22 mouse cellular contexts compared by ENCODE assay signal in genomic region chr11:52578471-52578870, GRCm38 (mm10).
DNase-seq lines count a peak whose midpoint lies in the region; ATAC-seq and TF ChIP-seq lines count a peak whose summit lies in the region.
"Had no signal": no experiment of that assay in that cellular context is flagged by ENCODE, and none has a peak within 500 bp of the region (broad histone marks: within the 10 kb centered on the region; RNA-seq: fewer than 3 reads in every experiment).

No protein-coding gene starts in this region.

- intact Hi-C loops in heart, postnatal 25 days (cut with DNase I), result no loop called here

- H3K4me2 ChIP-seq in midbrain, embryonic 14.5 days (ENCODE audit: low read length), result no peak overlapping the region
- H3K4me2 ChIP-seq in midbrain, embryonic 16.5 days (ENCODE audit: low read length), result no peak overlapping the region
- H3K4me2 ChIP-seq: embryonic facial prominence, embryonic 12.5 days; limb, embryonic 13.5 days; midbrain, embryonic 13.5 days had no signal

- ATAC-seq in midbrain, embryonic 14.5 days (ENCODE audit: low FRiP score, low TSS enrichment), result no peak
- ATAC-seq in midbrain, embryonic 16.5 days, result no peak
- ATAC-seq: forebrain, embryonic 14.5 days; inflammation-experienced regulatory T-cells, adult 6 months; midbrain, embryonic 13.5 days had no signal

- H3K36me3 ChIP-seq in midbrain, embryonic 14.5 days (ENCODE audit: control insufficient read depth, insufficient read depth, low read length), result no peaks in the 10 kb centered on the region
- no peaks in the 10 kb centered on the region for H3K36me3 ChIP-seq in midbrain, embryonic 16.5 days (ENCODE audit: control insufficient read depth, insufficient read depth, low read length)
- H3K36me3 ChIP-seq: embryonic facial prominence, embryonic 12.5 days; G1E; limb, embryonic 13.5 days; midbrain, embryonic 13.5 days had no signal

- no peaks in the 10 kb centered on the region for H3K4me1 ChIP-seq in midbrain, embryonic 14.5 days (ENCODE audit: control insufficient read depth, insufficient read depth, low read length)
- no peaks in the 10 kb centered on the region for H3K4me1 ChIP-seq in midbrain, embryonic 16.5 days (ENCODE audit: control insufficient read depth, insufficient read depth, low read length)
- H3K4me1 ChIP-seq: limb, embryonic 13.5 days; midbrain, embryonic 13.5 days had no signal

- TF ChIP-seq POLR2A in brain, embryonic 14.5 days (IDR thresholded peaks at IDR 0.05; ENCODE audit: borderline replicate concordance, extremely low read depth, insufficient read depth, insufficient read length, poor library complexity, severe bottlenecking), result no peak

- peak; percentile 10 for DNase-seq in kidney, postnatal 10 days
- no peak for DNase-seq in kidney, adult 11 months
- peak; percentile 37 for DNase-seq in midbrain, embryonic 14.5 days
- DNase-seq in ES-CJ7 (ENCODE audit: low read depth, low spot score), result peak; percentile 7
- peak; percentile 25 for DNase-seq in brain, embryonic 14.5 days (ENCODE audit: low read depth)
- DNase-seq in heart, postnatal 25 days (ENCODE audit: low spot score), result no peak
- DNase-seq: adrenal gland, postnatal 36 days; cerebellum, adult 2 months; gastrocnemius, postnatal 25 days; layer of hippocampus, postnatal 36 days; right cerebral cortex, adult 18-20 months; thymus, adult 18-20 months; thymus, postnatal 4 days had no signal

- H3K4me3 ChIP-seq in midbrain, embryonic 14.5 days (replicated peaks; ENCODE audit: low read depth, low read length), result no peak overlapping the region
- no peak overlapping the region for H3K4me3 ChIP-seq in midbrain, embryonic 16.5 days (ENCODE audit: low read depth, low read length)
- H3K4me3 ChIP-seq: embryonic facial prominence, embryonic 12.5 days; layer of hippocampus, adult 2 months; limb, embryonic 13.5 days; midbrain, embryonic 13.5 days had no signal

- no peaks in the 10 kb centered on the region for H3K9me3 ChIP-seq in midbrain, embryonic 14.5 days (ENCODE audit: control insufficient read depth, low read length)
- H3K9me3 ChIP-seq in midbrain, embryonic 16.5 days (replicated peaks; ENCODE audit: control insufficient read depth, low read length, poor library complexity, severe bottlenecking), result no peaks in the 10 kb centered on the region
- H3K9me3 ChIP-seq: embryonic facial prominence, embryonic 12.5 days; G1E; limb, embryonic 13.5 days; midbrain, embryonic 13.5 days had no signal

- WGBS in midbrain, embryonic 14.5 days, result 45% methylated on average over 9 of the region's 9 CpGs
- 40% methylated on average over 9 of the region's 9 CpGs for WGBS in midbrain, embryonic 16.5 days

- H3K9ac ChIP-seq in midbrain, embryonic 14.5 days (replicated peaks; ENCODE audit: low read length), result no peak overlapping the region
- no peak overlapping the region for H3K9ac ChIP-seq in midbrain, embryonic 16.5 days (ENCODE audit: low read depth, low read length)
- H3K9ac ChIP-seq: embryonic facial prominence, embryonic 12.5 days; limb, embryonic 13.5 days; liver, embryonic 14.5 days; midbrain, embryonic 13.5 days had no signal

- no peaks in the 10 kb centered on the region for H3K27me3 ChIP-seq in midbrain, embryonic 14.5 days (ENCODE audit: control insufficient read depth, insufficient read depth, low read length)
- no peaks in the 10 kb centered on the region for H3K27me3 ChIP-seq in midbrain, embryonic 16.5 days (ENCODE audit: control insufficient read depth, insufficient read depth, low read depth, low read length)
- H3K27me3 ChIP-seq: embryonic facial prominence, embryonic 12.5 days; limb, embryonic 13.5 days; midbrain, embryonic 13.5 days had no signal

- no peak for TF ChIP-seq CTCF in brain, embryonic 14.5 days (IDR thresholded peaks at IDR 0.05; ENCODE audit: borderline replicate concordance, extremely low read depth, insufficient read depth, insufficient read length)

- H3K27ac ChIP-seq in midbrain, embryonic 14.5 days (replicated peaks; ENCODE audit: low read depth, low read length), result no peak overlapping the region
- H3K27ac ChIP-seq in midbrain, embryonic 16.5 days (ENCODE audit: low read length), result no peak overlapping the region
- H3K27ac ChIP-seq: embryonic facial prominence, embryonic 12.5 days; layer of hippocampus, adult 2 months; limb, embryonic 13.5 days; liver, embryonic 14.5 days; midbrain, embryonic 13.5 days had no signal

Comparison
In these comparisons a context has a peak if more than half of its experiments do, and no peak if none do; other contexts are left out.
1. DNase-seq: peak in kidney, postnatal 10 days (single experiment), midbrain, embryonic 14.5 days (single experiment), ES-CJ7 (single experiment) and brain, embryonic 14.5 days (single experiment); none in kidney, adult 11 months (single experiment) and heart, postnatal 25 days (single experiment).